Mouse (Mus musculus): Measurements from ENCODE around the gene Cyp3a16. TPM values are rescaled to one million over a fixed set of nuclear protein-coding genes. Genes with fewer than 3 reads are reported as not detected.
"Not testable (repeated sequence)": the region's sequence is repeated elsewhere in the genome, so short reads cannot be mapped to it uniquely, and the experiment has no call there.

Cyp3a16 gene
- polyA plus RNA-seq (2014; fragmentation: Nextera tagmentation; extraction: Ambion mirVana): not detected in 2 replicates

DNA sequence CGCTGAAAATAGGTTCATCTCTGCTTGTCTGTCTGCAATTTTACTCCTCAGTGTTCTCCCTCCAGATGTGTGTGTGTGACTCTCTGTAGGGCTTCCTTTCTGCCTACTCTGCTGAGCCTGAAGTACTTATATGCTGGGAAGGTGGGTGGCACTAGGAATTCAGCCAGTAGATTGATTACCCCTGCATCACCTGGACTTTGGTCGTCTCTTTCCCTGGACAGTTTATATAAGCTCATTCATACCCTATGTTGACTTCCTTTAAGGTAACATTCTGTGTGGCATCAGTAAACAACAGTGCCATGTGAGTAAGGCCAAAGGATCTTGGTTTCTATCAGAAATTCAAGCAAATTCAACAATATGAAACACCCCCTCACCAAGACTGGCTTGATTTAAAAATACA, at the start of gene Cyp3a16:
Gene Cyp3a16 (minus strand): TSS at position 101 of the 400 bp plus-strand sequence.
- H3K9me3 ChIP-seq (ENCODE audit: control insufficient read depth, low read length): peaks cover 39% of the 10 kb centered on the region
- H3K36me3 ChIP-seq (replicated peaks; ENCODE audit: control insufficient read depth, insufficient read depth); H3K9ac ChIP-seq; H3K27me3 ChIP-seq (ENCODE audit: control insufficient read depth, insufficient read depth, low read length); H3K4me3 ChIP-seq (replicated peaks; ENCODE audit: low read length); DNase-seq (ENCODE audit: low spot score); H3K4me2 ChIP-seq (replicated peaks); H3K4me1 ChIP-seq (replicated peaks; ENCODE audit: control insufficient read depth, insufficient read depth, low read length); ATAC-seq (ENCODE audit: low FRiP score); H3K27ac ChIP-seq: not testable (repeated sequence)
- 80% methylated on average over 2 of the region's 2 CpGs for WGBS

DNA sequence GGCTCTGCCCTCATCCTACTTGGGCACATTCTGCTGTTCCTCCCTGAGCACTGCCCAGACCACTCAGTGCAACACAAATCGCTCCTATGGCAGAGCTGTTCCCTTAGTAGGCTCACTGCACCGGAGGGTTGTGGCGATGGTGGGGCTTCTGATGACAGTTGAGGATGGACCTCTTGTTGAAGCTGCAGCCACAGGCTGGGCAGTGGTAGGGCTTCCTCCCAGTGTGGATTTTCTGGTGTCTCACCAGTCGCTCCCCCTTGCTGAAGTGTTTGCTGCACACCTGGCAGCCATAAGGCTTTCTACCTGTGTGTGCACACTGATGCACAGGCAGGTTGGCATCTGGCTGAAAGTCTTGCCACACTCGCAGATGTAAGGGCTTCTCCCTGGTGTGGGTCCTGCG, 20.8 kb upstream of the Cyp3a16 start:
- Histone ChIP-seq H3K4me3 (replicated peaks; ENCODE audit: low read length) (no peak overlapping the region), H3K9me3 (ENCODE audit: control insufficient read depth, low read length) (no peaks in the 10 kb centered on the region), H3K36me3 (replicated peaks; ENCODE audit: control insufficient read depth, insufficient read depth) (no peaks in the 10 kb centered on the region), H3K27ac (no peak overlapping the region), H3K4me1 (replicated peaks; ENCODE audit: control insufficient read depth, insufficient read depth, low read length) (no peaks in the 10 kb centered on the region), H3K27me3 (ENCODE audit: control insufficient read depth, insufficient read depth, low read length) (no peaks in the 10 kb centered on the region), H3K9ac (no peak overlapping the region), H3K4me2 (replicated peaks) (no peak overlapping the region)
- ATAC-seq (ENCODE audit: low FRiP score): no peak
- no peak for DNase-seq (ENCODE audit: low spot score)
- WGBS: no CpG with 5 or more reads among the region's 6 CpGs

DNA sequence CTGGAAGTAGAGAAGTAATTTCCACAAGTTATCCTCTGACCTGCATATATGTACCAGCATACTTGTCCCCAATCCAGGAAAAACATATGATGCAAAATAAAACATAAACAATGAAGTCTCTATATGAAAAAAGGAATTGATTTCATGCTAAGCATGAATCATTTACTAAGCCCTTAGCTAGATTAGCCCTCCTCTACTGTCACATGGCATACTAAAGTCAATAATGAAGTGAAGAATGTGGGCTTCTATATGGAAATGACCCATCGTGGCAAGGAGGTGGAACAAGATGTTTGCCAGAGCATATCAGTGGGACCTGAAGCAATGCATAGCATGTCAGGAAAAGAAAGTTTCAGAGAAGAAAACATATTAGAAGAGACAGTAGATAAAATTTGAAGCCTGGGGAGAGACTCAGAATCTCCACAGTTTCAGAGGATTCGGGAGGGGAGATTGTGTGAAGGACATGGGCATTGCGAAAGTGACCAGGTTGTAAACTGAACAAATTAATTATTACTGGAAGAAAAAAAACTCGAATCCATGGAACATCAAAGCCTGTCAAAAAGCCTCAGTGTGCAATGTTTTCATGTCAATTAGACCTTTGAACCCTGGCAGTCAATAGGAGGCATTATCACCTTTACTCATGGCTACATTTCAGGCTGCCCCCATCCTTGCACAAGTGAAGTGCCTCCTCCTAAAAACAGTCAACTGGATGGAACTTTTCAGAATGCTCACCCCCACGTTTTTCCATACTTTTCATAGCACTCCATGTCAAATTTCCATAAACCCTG, 5.0 kb downstream of the Cyp3a16 start:
- Histone ChIP-seq H3K27ac (no peak overlapping the region), H3K9ac (no peak overlapping the region), H3K36me3 (replicated peaks; ENCODE audit: control insufficient read depth, insufficient read depth) (no peaks in the 10 kb centered on the region), H3K9me3 (ENCODE audit: control insufficient read depth, low read length) (peaks cover 34% of the 10 kb centered on the region), H3K4me1 (replicated peaks; ENCODE audit: control insufficient read depth, insufficient read depth, low read length) (no peaks in the 10 kb centered on the region), H3K4me3 (replicated peaks; ENCODE audit: low read length) (no peak overlapping the region), H3K27me3 (ENCODE audit: control insufficient read depth, insufficient read depth, low read length) (no peaks in the 10 kb centered on the region), H3K4me2 (replicated peaks) (no peak overlapping the region)
- 60% methylated on average over 5 of the region's 5 CpGs for WGBS
- DNase-seq (ENCODE audit: low spot score) (no peak), ATAC-seq (ENCODE audit: low FRiP score) (no peak)

DNA sequence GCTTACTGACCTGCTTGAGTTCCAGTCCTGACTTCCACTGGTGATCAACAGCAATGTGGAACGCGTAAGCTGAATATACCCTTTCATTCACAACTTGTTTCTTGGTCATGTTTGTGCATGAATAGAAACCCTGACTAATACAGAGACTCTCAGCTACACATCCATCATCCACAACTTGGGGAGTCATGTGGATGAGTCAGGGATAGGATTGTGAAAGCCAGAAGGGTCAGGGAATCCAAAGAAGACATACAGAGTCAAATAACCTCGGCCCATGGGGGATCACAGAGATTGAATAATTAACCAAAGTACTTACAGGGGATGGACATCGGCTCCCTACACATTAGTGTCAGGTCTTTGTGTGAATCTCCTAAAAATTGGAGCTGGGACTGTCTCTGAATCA, 7.2 kb downstream of the Cyp3a16 start:
- H3K36me3 ChIP-seq (replicated peaks; ENCODE audit: control insufficient read depth, insufficient read depth): no peaks in the 10 kb centered on the region
- H3K4me1 ChIP-seq (replicated peaks; ENCODE audit: control insufficient read depth, insufficient read depth, low read length): no peaks in the 10 kb centered on the region
- no peak overlapping the region for H3K9ac ChIP-seq
- H3K27me3 ChIP-seq (ENCODE audit: control insufficient read depth, insufficient read depth, low read length): no peaks in the 10 kb centered on the region
- H3K4me2 ChIP-seq (replicated peaks): no peak overlapping the region
- DNase-seq (ENCODE audit: low spot score): no peak
- no peak overlapping the region for H3K4me3 ChIP-seq (replicated peaks; ENCODE audit: low read length)
- peaks cover 38% of the 10 kb centered on the region for H3K9me3 ChIP-seq (ENCODE audit: control insufficient read depth, low read length)
- ATAC-seq (ENCODE audit: low FRiP score): no peak
- WGBS: 85% methylated on average over 4 of the region's 4 CpGs
- H3K27ac ChIP-seq: no peak overlapping the region

DNA sequence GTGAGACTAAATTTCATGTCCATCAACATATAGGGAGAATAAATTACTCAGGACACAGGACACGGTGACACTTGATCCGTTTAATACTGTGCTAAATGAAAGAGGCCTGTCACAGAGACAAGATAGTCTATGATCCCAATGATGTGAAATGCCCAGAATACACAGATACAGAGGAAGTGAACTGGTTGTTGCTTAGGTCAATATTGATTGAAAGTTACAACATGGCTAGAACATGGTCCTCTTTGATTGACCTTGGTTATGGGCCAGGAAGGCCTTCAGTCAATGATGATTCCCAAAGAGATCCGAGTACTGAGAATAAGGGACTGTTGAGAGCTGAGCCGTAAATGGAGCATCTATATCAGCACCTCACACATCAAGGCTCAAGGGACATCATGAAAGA, 15.1 kb downstream of the Cyp3a16 start:
- no peak overlapping the region for H3K9ac ChIP-seq
- no peak overlapping the region for H3K4me3 ChIP-seq (replicated peaks; ENCODE audit: low read length)
- H3K4me2 ChIP-seq (replicated peaks): no peak overlapping the region
- no peaks in the 10 kb centered on the region for H3K36me3 ChIP-seq (replicated peaks; ENCODE audit: control insufficient read depth, insufficient read depth)
- H3K27ac ChIP-seq: no peak overlapping the region
- ATAC-seq (ENCODE audit: low FRiP score): no peak
- 85% methylated on average over 4 of the region's 4 CpGs for WGBS
- H3K27me3 ChIP-seq (ENCODE audit: control insufficient read depth, insufficient read depth, low read length): no peaks in the 10 kb centered on the region
- no peak for DNase-seq (ENCODE audit: low spot score)
- H3K9me3 ChIP-seq (ENCODE audit: control insufficient read depth, low read length): peaks cover 54% of the 10 kb centered on the region
- H3K4me1 ChIP-seq (replicated peaks; ENCODE audit: control insufficient read depth, insufficient read depth, low read length): no peaks in the 10 kb centered on the region

DNA sequence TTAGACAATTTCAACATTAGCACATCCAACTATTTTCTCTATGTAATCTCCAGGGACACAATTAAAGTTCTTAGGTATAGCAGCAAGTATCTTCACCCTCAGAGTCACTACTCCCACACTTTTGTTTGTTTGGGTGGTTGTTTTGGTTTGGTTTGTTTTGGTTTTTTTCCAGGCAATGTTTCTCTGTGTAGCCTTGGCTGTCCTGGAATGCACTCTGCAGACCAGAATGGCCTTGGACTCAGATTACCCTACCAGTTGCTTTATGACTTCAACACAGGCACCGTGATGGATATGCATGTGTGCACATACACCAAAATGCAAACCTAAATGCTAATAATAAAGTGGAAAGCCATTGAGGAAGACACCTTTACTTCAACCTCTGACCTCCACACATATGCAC, 35.8 kb downstream of the Cyp3a16 start:
- H3K9ac ChIP-seq: no peak overlapping the region
- H3K27ac ChIP-seq: no peak overlapping the region
- no peak overlapping the region for H3K4me2 ChIP-seq (replicated peaks)
- peaks cover 22% of the 10 kb centered on the region for H3K9me3 ChIP-seq (ENCODE audit: control insufficient read depth, low read length)
- H3K27me3 ChIP-seq (ENCODE audit: control insufficient read depth, insufficient read depth, low read length): no peaks in the 10 kb centered on the region
- DNase-seq (ENCODE audit: low spot score) (no peak), ATAC-seq (ENCODE audit: low FRiP score) (no peak)
- H3K4me3 ChIP-seq (replicated peaks; ENCODE audit: low read length): no peak overlapping the region
- WGBS: 63% methylated on average over 1 of the region's 1 CpGs
- H3K36me3 ChIP-seq (replicated peaks; ENCODE audit: control insufficient read depth, insufficient read depth): no peaks in the 10 kb centered on the region
- no peaks in the 10 kb centered on the region for H3K4me1 ChIP-seq (replicated peaks; ENCODE audit: control insufficient read depth, insufficient read depth, low read length)

DNA sequence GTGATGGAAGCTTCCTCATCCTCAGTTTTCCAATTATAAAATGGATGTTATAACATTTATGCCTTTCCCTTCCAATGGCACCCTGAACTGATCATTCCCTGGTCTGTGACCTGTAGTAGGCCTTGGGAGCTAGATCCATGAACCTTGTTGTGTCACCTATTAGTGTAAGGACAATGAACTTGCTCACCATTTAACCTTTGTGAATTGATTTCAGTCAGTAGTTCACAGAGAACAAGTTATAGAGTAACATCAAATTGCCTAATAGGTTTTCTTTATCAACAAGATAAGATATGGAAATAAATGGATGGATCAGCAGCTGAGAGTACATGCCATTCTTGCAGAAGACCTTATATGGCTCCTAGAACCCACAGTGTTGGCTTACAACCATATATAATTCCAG, 38.5 kb downstream of the Cyp3a16 start:
- DNase-seq (ENCODE audit: low spot score): no peak
- peaks cover 27% of the 10 kb centered on the region for H3K9me3 ChIP-seq (ENCODE audit: control insufficient read depth, low read length)
- no peaks in the 10 kb centered on the region for H3K4me1 ChIP-seq (replicated peaks; ENCODE audit: control insufficient read depth, insufficient read depth, low read length)
- no peak for ATAC-seq (ENCODE audit: low FRiP score)
- H3K27ac ChIP-seq: no peak overlapping the region
- no peak overlapping the region for H3K4me3 ChIP-seq (replicated peaks; ENCODE audit: low read length)
- no peak overlapping the region for H3K4me2 ChIP-seq (replicated peaks)
- H3K36me3 ChIP-seq (replicated peaks; ENCODE audit: control insufficient read depth, insufficient read depth): no peaks in the 10 kb centered on the region
- H3K27me3 ChIP-seq (ENCODE audit: control insufficient read depth, insufficient read depth, low read length): no peaks in the 10 kb centered on the region
- H3K9ac ChIP-seq: no peak overlapping the region

DNA sequence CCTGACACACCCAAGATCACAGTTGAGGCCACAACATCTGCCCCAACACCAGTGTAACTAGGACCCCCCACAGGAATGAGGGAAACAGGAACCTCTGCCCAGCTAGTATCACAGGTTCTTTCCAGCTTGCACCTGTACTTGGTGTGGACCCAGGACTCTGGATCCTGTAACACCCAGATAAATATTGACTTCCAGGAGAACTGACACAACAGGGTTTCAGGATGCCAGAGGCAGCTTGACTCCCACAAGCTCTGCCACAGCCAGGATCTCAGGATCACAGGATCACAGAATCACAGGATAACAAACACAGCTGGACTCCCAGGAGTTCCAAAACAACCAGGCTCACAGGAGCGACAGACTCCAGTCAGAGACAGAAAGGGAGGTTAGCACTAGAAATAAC, 47.2 kb downstream of the Cyp3a16 start:
- ATAC-seq (ENCODE audit: low FRiP score) (no peak), DNase-seq (ENCODE audit: low spot score) (no peak)
- Histone ChIP-seq H3K36me3 (replicated peaks; ENCODE audit: control insufficient read depth, insufficient read depth) (no peaks in the 10 kb centered on the region), H3K4me1 (replicated peaks; ENCODE audit: control insufficient read depth, insufficient read depth, low read length) (no peaks in the 10 kb centered on the region), H3K27ac (no peak overlapping the region), H3K9me3 (ENCODE audit: control insufficient read depth, low read length) (peaks cover 20% of the 10 kb centered on the region), H3K4me2 (replicated peaks) (no peak overlapping the region), H3K4me3 (replicated peaks; ENCODE audit: low read length) (no peak overlapping the region), H3K9ac (no peak overlapping the region), H3K27me3 (ENCODE audit: control insufficient read depth, insufficient read depth, low read length) (no peaks in the 10 kb centered on the region)
- 72% methylated on average over 1 of the region's 1 CpGs for WGBS

DNA sequence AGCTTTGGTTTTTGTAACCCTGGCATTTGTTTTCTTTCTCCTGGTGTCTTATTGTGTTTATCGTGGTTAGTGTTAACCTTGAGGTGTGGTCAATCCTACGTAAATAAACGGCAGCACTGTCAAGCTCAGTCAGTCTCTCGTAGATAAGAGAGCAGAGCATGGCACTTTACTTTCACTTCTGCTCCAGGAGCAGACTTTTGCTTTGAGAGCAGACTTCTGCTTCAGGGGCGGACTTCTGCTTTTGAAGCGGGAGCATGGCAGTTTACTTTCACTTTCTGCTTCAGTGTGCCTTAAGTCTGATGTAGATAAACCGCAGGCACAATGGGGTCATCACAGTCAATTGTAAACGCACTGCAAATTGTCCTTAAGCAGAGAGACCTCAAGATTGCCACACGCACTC, 54.1 kb downstream of the Cyp3a16 start:
- not testable (repeated sequence) for DNase-seq (ENCODE audit: low spot score); H3K9ac ChIP-seq; H3K36me3 ChIP-seq (replicated peaks; ENCODE audit: control insufficient read depth, insufficient read depth); H3K27me3 ChIP-seq (ENCODE audit: control insufficient read depth, insufficient read depth, low read length); H3K4me1 ChIP-seq (replicated peaks; ENCODE audit: control insufficient read depth, insufficient read depth, low read length); H3K4me2 ChIP-seq (replicated peaks); H3K27ac ChIP-seq; H3K4me3 ChIP-seq (replicated peaks; ENCODE audit: low read length); ATAC-seq (ENCODE audit: low FRiP score)
- H3K9me3 ChIP-seq (ENCODE audit: control insufficient read depth, low read length): peaks cover 47% of the 10 kb centered on the region
- WGBS: 88% methylated on average over 9 of the region's 9 CpGs
